26 mouse cellular contexts compared by ENCODE assay signal in genomic region chr15:82863674-82864073, GRCm38 (mm10).
"Had no signal": no experiment of that assay in that cellular context is flagged by ENCODE, and none has a peak within 500 bp of the region (broad histone marks: within the 10 kb centered on the region; RNA-seq: fewer than 3 reads in every experiment).

No protein-coding gene starts in this region.

- H3K4me3 ChIP-seq: gastrocnemius, adult 2 months; heart, adult 2 months; heart, embryonic 13.5 days; heart, embryonic 15.5 days; hindbrain, embryonic 13.5 days; hindbrain, embryonic 15.5 days; kidney, embryonic 15.5 days; limb, embryonic 12.5 days had no signal

- DNase-seq: gastrocnemius, adult 2 months; gastrocnemius, postnatal 10 days; gastrocnemius, postnatal 25 days; heart, adult 11 months; heart, adult 2 months; heart, postnatal 14 days; heart, postnatal 36 days; kidney, adult 11 months; kidney, adult 2 months; kidney, adult 9 months; kidney, postnatal 14 days; kidney, postnatal 36 days; layer of hippocampus, adult 9-11 months; layer of hippocampus, postnatal 36 days; left cerebral cortex, postnatal 4 days; liver had no signal

- H3K27ac ChIP-seq: gastrocnemius, adult 2 months; heart, adult 2 months; heart, embryonic 13.5 days; heart, embryonic 15.5 days; hindbrain, embryonic 13.5 days; hindbrain, embryonic 15.5 days; hindbrain, postnatal 0 days; kidney, embryonic 15.5 days; kidney, postnatal 0 days; limb, embryonic 12.5 days had no signal

- H3K4me1 ChIP-seq: heart, embryonic 15.5 days; kidney, embryonic 15.5 days had no signal

- ATAC-seq: hindbrain, postnatal 0 days; intestine, embryonic 16.5 days had no signal

- H3K27me3 ChIP-seq: heart, embryonic 13.5 days; heart, embryonic 15.5 days; hindbrain, embryonic 13.5 days; hindbrain, embryonic 15.5 days; kidney, embryonic 15.5 days; limb, embryonic 12.5 days had no signal

- H3K9ac ChIP-seq: heart, embryonic 13.5 days; heart, embryonic 15.5 days; hindbrain, embryonic 13.5 days; hindbrain, embryonic 15.5 days; kidney, embryonic 15.5 days; limb, embryonic 12.5 days had no signal

- H3K9me3 ChIP-seq: heart, embryonic 15.5 days; hindbrain, embryonic 13.5 days; hindbrain, embryonic 15.5 days; kidney, embryonic 15.5 days; limb, embryonic 12.5 days had no signal

- H3K36me3 ChIP-seq: heart, embryonic 15.5 days; hindbrain, embryonic 13.5 days; hindbrain, embryonic 15.5 days; kidney, embryonic 15.5 days; limb, embryonic 12.5 days had no signal

- H3K4me2 ChIP-seq: heart, embryonic 11.5 days; heart, embryonic 13.5 days; heart, embryonic 15.5 days; hindbrain, embryonic 13.5 days; hindbrain, embryonic 15.5 days; kidney, embryonic 15.5 days; limb, embryonic 12.5 days had no signal
